Mouse (Mus musculus): ENCODE measurements at regions not wholly inside any gene's neighbourhood (a gene's known extent, or its start where the extent isn't known, plus 50 kb on each side); places are given as distances from the start of the nearest gene placed in this dataset.

GRCm38 (mm10) chr8:36406706-36407105 lies 586.7 kb upstream of the AI429214 start:
- no peak for TF ChIP-seq ZMIZ1 (IDR thresholded peaks at IDR 0.05; ENCODE audit: low read depth, low read length)
- TF ChIP-seq MAFK (IDR thresholded peaks at IDR 0.05; ENCODE audit: borderline replicate concordance, low read depth, low read length): no peak
- TF ChIP-seq CTCF (IDR thresholded peaks at IDR 0.05 in 2 of 3, conservative IDR thresholded peaks at IDR 0.05 in 1 of 3; ENCODE audit: control insufficient read depth in 1 of 3, insufficient read depth in 1 of 3, low read depth in 2 of 3, low read length in 3 of 3, poor library complexity in 1 of 3, severe bottlenecking in 1 of 3): no peak
- TF ChIP-seq MYB (IDR thresholded peaks at IDR 0.05; ENCODE audit: low read depth, low read length): no peak
- TF ChIP-seq MAX (IDR thresholded peaks at IDR 0.05; ENCODE audit: low read length): no peak

Data from MEL (cell line).